In genomic region chr15:82348258-82348998, GRCm38 (mm10) we compare ENCODE assay signal across 19 mouse cellular contexts. TPM values are rescaled to one million over a fixed set of nuclear protein-coding genes. Genes with fewer than 3 reads are reported as not detected.
DNase-seq lines count a peak whose midpoint lies in the region; ATAC-seq and TF ChIP-seq lines count a peak whose summit lies in the region.
"Had no signal": no experiment of that assay in that cellular context is flagged by ENCODE, and none has a peak within 500 bp of the region (broad histone marks: within the 10 kb centered on the region; RNA-seq: fewer than 3 reads in every experiment).

No protein-coding gene starts in this region.

- intact Hi-C loops in gastrocnemius, adult 2 months (cut with DNase I): loop anchor here (10.0 kb wide), 2 partner anchors 284 to 494 kb away; partner anchors contain the start of genes Mei1 and Tob2
- intact Hi-C loops in gastrocnemius, postnatal 14 days (cut with DNase I; ENCODE audit: low total_unique reads): no loop called here

- peaks cover 64% of the 10 kb centered on the region for H3K79me2 ChIP-seq in macrophage (ENCODE audit: inconsistent target)

- TF ChIP-seq CTCF in gastrocnemius, adult 2 months (IDR thresholded peaks at IDR 0.05): no peak

- peak; percentile 10; the same call in 1 of the 2 replicates for ATAC-seq in common myeloid progenitor, adult 5-6 weeks (replicated peaks; ENCODE audit: low read depth, poor library complexity, severe bottlenecking)
- ATAC-seq: forebrain, embryonic 16.5 days; inflammation-experienced regulatory T-cells, adult 6 months; midbrain, embryonic 16.5 days had no signal

- peaks cover 19% of the 10 kb centered on the region for H3K36me3 ChIP-seq in macrophage (ENCODE audit: inconsistent target)

- no peak for DNase-seq in gastrocnemius, adult 2 months
- no peak for DNase-seq in gastrocnemius, postnatal 14 days
- DNase-seq in 416B (ENCODE audit: low read depth): peak; percentile 56
- no peak for DNase-seq in frontal cortex, postnatal 10 days (ENCODE audit: low spot score in 2 of 2)
- DNase-seq in kidney, postnatal 36 days: no peak
- no peak for DNase-seq in cerebellum, adult 11 months
- DNase-seq: adrenal gland, postnatal 14 days; cerebellum, postnatal 10 days; gastrocnemius, postnatal 25 days; layer of hippocampus, adult 9-11 months; right cerebral cortex, postnatal 25 days; thymus, adult 18-20 months had no signal

- 61% methylated on average over 8 of the region's 8 CpGs for WGBS in macrophage (ENCODE audit: missing documents)

- peak overlapping the region; percentile 16; the same call in 1 of the 2 replicates for H3K27ac ChIP-seq in gastrocnemius, adult 2 months
- peak overlapping the region; percentile 34 for H3K27ac ChIP-seq in macrophage
- H3K27ac ChIP-seq: embryonic facial prominence, embryonic 10.5 days had no signal

- no peak overlapping the region for H3K4me3 ChIP-seq in gastrocnemius, adult 2 months
- no peak overlapping the region for H3K4me3 ChIP-seq in macrophage (ENCODE audit: inconsistent target)
- H3K4me3 ChIP-seq: embryonic facial prominence, embryonic 10.5 days; heart, embryonic 12.5 days had no signal

RNA-seq across cellular contexts. Expression of gene Ndufa6, which starts 5.7 kb away (rescaled TPM):
- 100 to 1,000 TPM; 464 to 595 TPM for total RNA-seq in gastrocnemius, adult 2 months (2021)
- total RNA-seq in gastrocnemius, postnatal 14 days (2021): 100 to 1,000 TPM; 417 to 454 TPM
- total RNA-seq in common myeloid progenitor, adult 5-6 weeks (2017): 126 and 144 TPM in 2 replicates
- total RNA-seq in macrophage (2018; cell fraction: chromatin; rRNA removed): 10 to 100 TPM in 25 of 26 experiments, 1 to 10 TPM in 1; 8.3 to 66.7 (median 26.3) TPM
- 100 to 1,000 TPM; 111 to 184 (median 147) TPM for total RNA-seq in macrophage (2018; cell fraction: cytosol; rRNA removed)
- total RNA-seq in macrophage (2018; cell fraction: nucleus; rRNA removed): 10 to 100 TPM; 21.2 to 80.3 (median 44.2) TPM
- 111 to 200 TPM (median 159 TPM) in 3 replicates for polyA plus RNA-seq in macrophage (2018)

RNA-seq across cellular contexts. Expression of gene Smdt1, which starts 9.7 kb away (rescaled TPM):
- 100 to 1,000 TPM; 134 to 141 TPM for total RNA-seq in gastrocnemius, adult 2 months (2021)
- total RNA-seq in gastrocnemius, postnatal 14 days (2021): 100 to 1,000 TPM; 141 to 147 TPM
- total RNA-seq in common myeloid progenitor, adult 5-6 weeks (2017): 43.6 and 67.9 TPM in 2 replicates
- 10 to 100 TPM in 25 of 26 experiments, 1 to 10 TPM in 1; 9.2 to 43.0 (median 21.2) TPM for total RNA-seq in macrophage (2018; cell fraction: chromatin; rRNA removed)
- total RNA-seq in macrophage (2018; cell fraction: cytosol; rRNA removed): 100 to 1,000 TPM; 168 to 308 (median 231) TPM
- total RNA-seq in macrophage (2018; cell fraction: nucleus; rRNA removed): 10 to 100 TPM; 18.5 to 85.0 (median 49.4) TPM
- 151 to 223 TPM (median 166 TPM) in 3 replicates for polyA plus RNA-seq in macrophage (2018)

RNA-seq across cellular contexts. Expression of gene Pheta2, which starts 9.7 kb away (rescaled TPM):
- total RNA-seq in gastrocnemius, adult 2 months (2021): under 1 TPM; 0.26 to 0.61 TPM
- 1 to 10 TPM; 2.0 to 2.8 TPM for total RNA-seq in gastrocnemius, postnatal 14 days (2021)
- 13.1 and 15.5 TPM in 2 replicates for total RNA-seq in common myeloid progenitor, adult 5-6 weeks (2017)
- total RNA-seq in macrophage (2018; cell fraction: chromatin; rRNA removed): 1 to 10 TPM in 20 of 26 experiments, under 1 TPM in 6; 0.25 to 3.5 (median 1.5) TPM
- total RNA-seq in macrophage (2018; cell fraction: cytosol; rRNA removed): 1 to 10 TPM in 18 of 26 experiments, under 1 TPM in 8; 0.48 to 2.4 (median 1.3) TPM
- total RNA-seq in macrophage (2018; cell fraction: nucleus; rRNA removed): 1 to 10 TPM in 19 of 26 experiments, under 1 TPM in 7; 0.34 to 4.4 (median 1.5) TPM
- 0.70 to 1.6 TPM (median 1.00 TPM) in 3 replicates for polyA plus RNA-seq in macrophage (2018)

RNA-seq across cellular contexts. Expression of gene Naga, which starts 9.7 kb away (rescaled TPM):
- 10 to 100 TPM; 10.5 to 10.9 TPM for total RNA-seq in gastrocnemius, adult 2 months (2021)
- total RNA-seq in gastrocnemius, postnatal 14 days (2021): 10 to 100 TPM; 19.3 to 20.4 TPM
- 19.2 and 32.4 TPM in 2 replicates for total RNA-seq in common myeloid progenitor, adult 5-6 weeks (2017)
- total RNA-seq in macrophage (2018; cell fraction: chromatin; rRNA removed): 100 to 1,000 TPM in 21 of 26 experiments, 10 to 100 TPM in 5; 76.6 to 224 (median 156) TPM
- 100 to 1,000 TPM in 18 of 26 experiments, 10 to 100 TPM in 8; 78.5 to 144 (median 108) TPM for total RNA-seq in macrophage (2018; cell fraction: cytosol; rRNA removed)
- total RNA-seq in macrophage (2018; cell fraction: nucleus; rRNA removed): 100 to 1,000 TPM; 122 to 283 (median 212) TPM
- polyA plus RNA-seq in macrophage (2018): 77.0 to 153 TPM (median 125 TPM) in 3 replicates

RNA-seq across cellular contexts. Expression of gene Cyp2d22, which starts 31.6 kb away (rescaled TPM):
- total RNA-seq in gastrocnemius, adult 2 months (2021): 10 to 100 TPM; 13.1 to 16.4 TPM
- 10 to 100 TPM; 11.4 to 12.9 TPM for total RNA-seq in gastrocnemius, postnatal 14 days (2021)
- total RNA-seq in common myeloid progenitor, adult 5-6 weeks (2017): 0.64 TPM in 1 of 2 replicates, not detected in the other
- total RNA-seq in macrophage (2018; cell fraction: chromatin; rRNA removed): under 1 TPM in 1 of 26 experiments, not detected in 25; 0.22 TPM
- not detected for total RNA-seq in macrophage (2018; cell fraction: cytosol; rRNA removed)
- not detected for total RNA-seq in macrophage (2018; cell fraction: nucleus; rRNA removed)
- not detected in 3 replicates for polyA plus RNA-seq in macrophage (2018)
